Mouse (Mus musculus): Measurements from ENCODE around the gene Capns2. TPM values are rescaled to one million over a fixed set of nuclear protein-coding genes. Genes with fewer than 3 reads are reported as not detected.

Gene Capns2
- polyA plus RNA-seq (2017; shearing (Covaris generic)), result not detected

DNA sequence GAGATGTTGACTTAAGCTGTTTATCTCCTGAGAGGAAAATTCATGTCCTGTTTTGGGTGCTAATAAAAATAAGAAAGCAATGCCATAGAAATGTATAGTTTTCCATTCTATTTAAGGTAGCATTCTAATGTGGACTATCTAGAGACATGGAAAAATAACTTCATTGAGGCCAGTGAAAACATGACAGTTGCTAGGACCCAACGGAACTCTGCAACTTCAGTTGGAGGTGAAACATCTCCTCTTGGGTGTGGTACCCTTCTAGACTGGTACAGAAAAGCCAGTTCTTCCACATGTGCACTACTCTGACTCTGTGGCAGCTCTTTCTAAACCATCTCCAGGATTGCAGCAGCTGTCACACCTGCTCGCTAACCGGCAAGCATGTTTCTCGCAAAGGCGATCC lies at the start of gene Capns2:
Gene Capns2 (plus strand): TSS at position 301 of the 400 bp plus-strand sequence.

GRCm38 (mm10) chr8:92855171-92855894 lies 45.9 kb upstream of the Capns2 start, which contains the start of gene Lpcat2:
Lpcat2 (plus strand) TSS chr8:92855339.

Other genes starting within 250 kb of the Capns2 start
- gene Irx6, start 227.1 kb upstream of the Capns2 start, polyA plus RNA-seq (2017; shearing (Covaris generic)), result under 1 TPM in 1 of 2 experiments, not detected in 1; 0.05 TPM
- gene Mmp2, start 74.1 kb upstream of the Capns2 start, polyA plus RNA-seq (2017; shearing (Covaris generic)), result not detected
- 1 to 10 TPM in 1 of 2 experiments, under 1 TPM in 1; 0.70 to 2.0 TPM for gene Lpcat2, start 46.1 kb upstream of the Capns2 start, polyA plus RNA-seq (2017; shearing (Covaris generic))
- under 1 TPM in 1 of 2 experiments, not detected in 1; 0.26 TPM for gene Slc6a2, start 58.7 kb downstream of the Capns2 start, polyA plus RNA-seq (2017; shearing (Covaris generic))
- gene Ces1a, start 146.8 kb downstream of the Capns2 start, polyA plus RNA-seq (2017; shearing (Covaris generic)), result not detected
- gene Ces1b, start 178.6 kb downstream of the Capns2 start, polyA plus RNA-seq (2017; shearing (Covaris generic)), result not detected
- gene Ces1c, start 229.9 kb downstream of the Capns2 start, polyA plus RNA-seq (2017; shearing (Covaris generic)), result not detected